In the genomic region with DNA sequence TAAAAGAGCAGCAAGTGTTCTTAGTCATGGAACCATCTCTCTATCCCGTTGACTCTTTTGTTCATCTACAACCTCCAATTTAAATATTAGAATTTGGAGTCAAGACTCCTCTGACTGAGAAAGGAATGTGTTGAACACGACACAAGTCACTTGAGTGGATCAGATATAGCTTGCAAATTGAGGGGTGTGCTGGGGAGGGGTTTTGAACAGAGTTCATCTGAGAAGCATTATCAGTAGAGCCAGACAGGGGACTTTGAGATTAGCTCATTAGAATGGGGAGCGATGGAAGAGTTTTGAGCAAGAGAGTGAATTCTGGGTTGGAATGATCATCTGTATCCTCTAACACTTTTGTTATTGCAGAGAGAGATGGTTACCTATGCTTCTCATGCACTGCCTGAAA, we compare ENCODE assay signal across 20 mouse cellular contexts. TPM values are rescaled to one million over a fixed set of nuclear protein-coding genes. Genes with fewer than 3 reads are reported as not detected.
DNase-seq lines count a peak whose midpoint lies in the region; ATAC-seq lines count a peak whose summit lies in the region.
"Had no signal": no experiment of that assay in that cellular context is flagged by ENCODE, and none has a peak within 500 bp of the region (broad histone marks: within the 10 kb centered on the region; RNA-seq: fewer than 3 reads in every experiment).

No protein-coding gene starts in this region.

- peak overlapping the region; percentile 64 for H3K27ac ChIP-seq in liver, embryonic 11.5 days (ENCODE audit: low read depth, low read length)
- peak overlapping the region; percentile 38 for H3K27ac ChIP-seq in liver, embryonic 15.5 days (replicated peaks)
- H3K27ac ChIP-seq in hindbrain, embryonic 11.5 days (ENCODE audit: low read depth, low read length): no peak overlapping the region
- H3K27ac ChIP-seq: embryonic facial prominence, embryonic 12.5 days; forebrain, embryonic 13.5 days; hindbrain, embryonic 10.5 days had no signal

- peak; percentile 87 for ATAC-seq in liver, embryonic 11.5 days (replicated peaks; ENCODE audit: low FRiP score)
- ATAC-seq in liver, embryonic 15.5 days (ENCODE audit: insufficient read depth): peak; percentile 82
- ATAC-seq in megakaryocyte-erythroid progenitor cell, adult 5-6 weeks (replicated peaks; ENCODE audit: low FRiP score, low TSS enrichment, poor library complexity, severe bottlenecking): peak; percentile 31
- no peak for ATAC-seq in hindbrain, embryonic 11.5 days (ENCODE audit: low FRiP score)
- ATAC-seq: forebrain, embryonic 13.5 days; forebrain, postnatal 0 days; hindbrain, embryonic 16.5 days; inflammation-experienced regulatory T-cells, adult 6 months had no signal

- no peaks in the 10 kb centered on the region for H3K9me3 ChIP-seq in liver, embryonic 11.5 days (ENCODE audit: control insufficient read depth, low read length)
- H3K9me3 ChIP-seq in liver, embryonic 15.5 days (replicated peaks): no peaks in the 10 kb centered on the region
- no peaks in the 10 kb centered on the region for H3K9me3 ChIP-seq in hindbrain, embryonic 11.5 days (ENCODE audit: control insufficient read depth, low read length)
- H3K9me3 ChIP-seq: embryonic facial prominence, embryonic 12.5 days; forebrain, embryonic 13.5 days; heart, embryonic 12.5 days; hindbrain, embryonic 10.5 days had no signal

- H3K4me3 ChIP-seq in liver, embryonic 11.5 days (ENCODE audit: low read depth, low read length): no peak overlapping the region
- no peak overlapping the region for H3K4me3 ChIP-seq in liver, embryonic 15.5 days (replicated peaks)
- H3K4me3 ChIP-seq in hindbrain, embryonic 11.5 days (ENCODE audit: low read depth, low read length): no peak overlapping the region
- H3K4me3 ChIP-seq: embryonic facial prominence, embryonic 12.5 days; forebrain, embryonic 13.5 days; heart, embryonic 12.5 days; hindbrain, embryonic 10.5 days had no signal

- H3K36me3 ChIP-seq in liver, embryonic 11.5 days (ENCODE audit: control insufficient read depth, insufficient read depth, low read length): no peaks in the 10 kb centered on the region
- no peaks in the 10 kb centered on the region for H3K36me3 ChIP-seq in liver, embryonic 15.5 days (replicated peaks)
- no peaks in the 10 kb centered on the region for H3K36me3 ChIP-seq in hindbrain, embryonic 11.5 days (ENCODE audit: control insufficient read depth, insufficient read depth, low read length)
- H3K36me3 ChIP-seq: embryonic facial prominence, embryonic 12.5 days; heart, embryonic 12.5 days; hindbrain, embryonic 10.5 days had no signal

- H3K4me2 ChIP-seq in liver, embryonic 11.5 days: peak overlapping the region; percentile 45
- peak overlapping the region; percentile 37 for H3K4me2 ChIP-seq in liver, embryonic 15.5 days
- H3K4me2 ChIP-seq in hindbrain, embryonic 11.5 days (replicated peaks; ENCODE audit: low read depth, low read length): no peak overlapping the region
- H3K4me2 ChIP-seq: embryonic facial prominence, embryonic 12.5 days; forebrain, embryonic 13.5 days; heart, embryonic 12.5 days had no signal

- peaks cover 34% of the 10 kb centered on the region for H3K4me1 ChIP-seq in liver, embryonic 11.5 days (replicated peaks; ENCODE audit: control insufficient read depth, insufficient read depth, low read length)
- H3K4me1 ChIP-seq in liver, embryonic 15.5 days (replicated peaks): peaks cover 55% of the 10 kb centered on the region
- no peaks in the 10 kb centered on the region for H3K4me1 ChIP-seq in hindbrain, embryonic 11.5 days (replicated peaks; ENCODE audit: control insufficient read depth, insufficient read depth, low read length)
- H3K4me1 ChIP-seq: embryonic facial prominence, embryonic 12.5 days; forebrain, embryonic 13.5 days; hindbrain, embryonic 10.5 days had no signal

- DNase-seq in c-Kit-positive CD71-positive TER-119-positive erythroid progenitor cells, embryonic 14.5 days (ENCODE audit: low spot score): peak; percentile 57
- DNase-seq in liver, embryonic 11.5 days (ENCODE audit: low spot score): no peak
- DNase-seq in adrenal gland, postnatal 25 days: no peak
- no peak for DNase-seq in hindbrain, embryonic 11.5 days (ENCODE audit: low spot score)
- no peak for DNase-seq in T-cell, adult 2 months (ENCODE audit: low spot score)
- DNase-seq: adrenal gland, postnatal 10 days; cerebellum, adult 18-20 months; cerebellum, postnatal 10 days; embryo, embryonic 11 days; forebrain, postnatal 0 days; gastrocnemius, postnatal 14 days had no signal

- H3K9ac ChIP-seq in liver, embryonic 11.5 days (ENCODE audit: low read depth, low read length): no peak overlapping the region
- H3K9ac ChIP-seq in liver, embryonic 15.5 days: no peak overlapping the region
- no peak overlapping the region for H3K9ac ChIP-seq in hindbrain, embryonic 11.5 days (ENCODE audit: low read depth, low read length)
- H3K9ac ChIP-seq: embryonic facial prominence, embryonic 12.5 days; forebrain, embryonic 13.5 days; forebrain, postnatal 0 days; heart, embryonic 12.5 days had no signal

- H3K27me3 ChIP-seq in liver, embryonic 11.5 days (replicated peaks; ENCODE audit: control insufficient read depth, insufficient read depth, low read length): no peaks in the 10 kb centered on the region
- H3K27me3 ChIP-seq in liver, embryonic 15.5 days: no peaks in the 10 kb centered on the region
- H3K27me3 ChIP-seq in hindbrain, embryonic 11.5 days (ENCODE audit: control insufficient read depth, insufficient read depth, low read length): no peaks in the 10 kb centered on the region
- H3K27me3 ChIP-seq: CH12.LX; embryonic facial prominence, embryonic 12.5 days; forebrain, embryonic 13.5 days; heart, embryonic 12.5 days had no signal

- WGBS in liver, embryonic 11.5 days: 46% methylated on average over 3 of the region's 3 CpGs
- WGBS in liver, embryonic 15.5 days (ENCODE audit: insufficient replicate concordance): 30% methylated on average over 3 of the region's 3 CpGs
- 92% methylated on average over 3 of the region's 3 CpGs for WGBS in hindbrain, embryonic 11.5 days

RNA-seq across cellular contexts. Expression of a gene that starts 46.5 kb away (rescaled TPM):
- polyA plus RNA-seq in liver, embryonic 11.5 days (2014; fragmentation: Nextera tagmentation; extraction: Ambion mirVana): 4.0 and 4.2 TPM in 2 replicates
- 0.64 and 0.78 TPM in 2 replicates for polyA plus RNA-seq in liver, embryonic 15.5 days (2015; fragmentation: Nextera tagmentation; extraction: Ambion mirVana)
- 12.5 and 19.1 TPM in 2 replicates for total RNA-seq in megakaryocyte-erythroid progenitor cell, adult 5-6 weeks (2014; fragmentation: Nextera tagmentation)
- total RNA-seq in megakaryocyte-erythroid progenitor cell, adult 5-6 weeks (2017): 12.7 and 14.1 TPM in 2 replicates
- total RNA-seq in adrenal gland, postnatal 25 days (2021): 31.3 and 32.4 TPM in 2 replicates
- 0.28 and 1.2 TPM in 2 replicates for polyA plus RNA-seq in hindbrain, embryonic 11.5 days (2014; fragmentation: Nextera tagmentation; extraction: Ambion mirVana)
